Mouse (Mus musculus): Measurements from ENCODE around the gene Tbc1d1.

DNA sequence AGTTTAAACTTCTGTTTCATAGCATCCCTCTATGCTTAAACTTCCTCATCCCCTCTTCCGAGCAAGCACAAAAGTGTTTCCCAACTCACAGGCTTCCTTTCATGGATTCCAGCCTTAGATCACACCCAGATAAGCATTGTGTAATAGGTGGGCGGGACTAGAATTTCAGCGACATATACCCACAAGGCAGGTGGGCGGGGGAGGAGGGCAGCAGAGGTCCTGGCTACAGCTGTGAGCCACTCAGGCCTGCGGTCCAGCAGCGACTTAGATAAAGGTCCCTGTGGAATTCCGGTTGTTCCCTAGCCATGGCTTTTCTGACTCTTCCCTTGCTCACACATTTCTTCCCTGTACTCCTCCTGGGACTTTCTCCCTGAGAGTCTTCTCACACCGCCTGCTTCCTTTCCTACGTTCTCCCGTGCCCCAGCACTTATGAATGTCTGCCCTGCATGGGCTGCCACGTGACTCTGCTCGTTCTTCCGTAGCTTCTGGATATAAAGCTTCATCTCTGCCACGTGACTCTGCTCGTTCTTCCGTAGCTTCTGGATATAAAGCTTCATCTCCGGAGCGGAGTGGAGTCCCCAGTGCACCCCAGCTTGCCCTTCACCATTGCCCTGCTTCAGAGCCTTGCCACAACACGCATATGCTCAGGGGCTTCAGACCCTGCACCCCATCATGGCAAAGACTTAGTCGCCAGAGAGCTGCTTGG lies 142.4 kb downstream of the Tbc1d1 start:
- TF ChIP-seq CTCF (IDR thresholded peaks at IDR 0.05; ENCODE audit: low read depth): no peak
- TF ChIP-seq EP300 (IDR thresholded peaks at IDR 0.05; ENCODE audit: low read depth): no peak
